Mouse (Mus musculus) embryonic facial prominence, embryonic 10.5 days (tissue): ENCODE data around the gene Il33. TPM values are rescaled to one million over a fixed set of nuclear protein-coding genes. Genes with fewer than 3 reads are reported as not detected.
A peak's percentile ranks its signal among the peaks of the same experiment; 100 is the strongest.
"Not testable (repeated sequence)": the region's sequence is repeated elsewhere in the genome, so short reads cannot be mapped to it uniquely, and the experiment has no call there.

Source experiments
- DNase-seq: peaks from one replicate; pipeline ENCODE4 v3.0.0-alpha.2; 2017; ENCODE audit warnings: low spot score
- H3K27ac ChIP-seq: fragments of 300-500 bp; sonication (generic); replicated peaks from 2 replicates; pipeline ENCODE4 v1.5.1; 2016; ENCODE audit warnings: mild to moderate bottlenecking
- H3K27me3 ChIP-seq: fragments of 300-500 bp; sonication (generic); replicated peaks from 2 replicates; pipeline ENCODE4 v1.6.1; 2016; ENCODE audit warnings: low read depth, mild to moderate bottlenecking; ENCODE audit not compliant: poor library complexity, severe bottlenecking
- H3K36me3 ChIP-seq: fragments of 300-500 bp; sonication (generic); replicated peaks from 2 replicates; pipeline ENCODE4 v1.6.1; 2016; ENCODE audit warnings: mild to moderate bottlenecking, moderate library complexity
- H3K4me1 ChIP-seq: fragments of 300-500 bp; sonication (generic); 2 replicates; pipeline ENCODE4 v1.6.1; 2016
- H3K4me3 ChIP-seq: fragments of 300-500 bp; sonication (generic); 2 replicates; pipeline ENCODE4 v1.5.1; 2016; ENCODE audit warnings: mild to moderate bottlenecking, moderate library complexity
- H3K9me3 ChIP-seq: fragments of 300-500 bp; sonication (generic); 2 replicates; pipeline ENCODE4 v1.6.1; 2016; ENCODE audit warnings: mild to moderate bottlenecking
- WGBS: fragments of 180-500 bp; shearing (Covaris S2); methylation state at CpG from one replicate; pipeline ENCODE4 v1.1.7; 2016; 5-methylcytosine and 5-hydroxymethylcytosine counted together
- polyA plus RNA-seq: library from polyadenylated mRNA; unstranded; fragments of >200 nt; fragmentation: Nextera tagmentation; extraction: Ambion mirVana; gene quantifications from 2 replicates; pipeline ENCODE4 v1.2.1, GENCODE M21; 2016

The Il33 gene
- polyA plus RNA-seq, 1 experiment from 2014 or later, result 0.27 TPM

- WGBS, result 89% methylated on average over 5 of the region's 5 CpGs
- no peak overlapping the region for H3K4me3 ChIP-seq
- H3K9me3 ChIP-seq, result no peaks in the 10 kb centered on the region
- H3K27me3 ChIP-seq, result 0 out of 2 replicates have a peak, but pooled peaks cover 2% of the 10 kb centered on the region
- H3K27ac ChIP-seq, result no peak overlapping the region
- no peaks in the 10 kb centered on the region for H3K36me3 ChIP-seq
- peaks cover 27% of the 10 kb centered on the region for H3K4me1 ChIP-seq
- DNase-seq, result no peak
Observed at GRCm38 (mm10) chr19:29944426-29944825, 19.5 kb downstream of the Il33 start.

- not testable (repeated sequence) for DNase-seq, H3K27ac ChIP-seq, H3K27me3 ChIP-seq, H3K4me3 ChIP-seq, H3K36me3 ChIP-seq, H3K9me3 ChIP-seq
- WGBS, result 69% methylated on average over 4 of the region's 4 CpGs
- H3K4me1 ChIP-seq, result peaks cover 27% of the 10 kb centered on the region
Observed at GRCm38 (mm10) chr19:29944935-29945334, 20.0 kb downstream of the Il33 start.

- no peak overlapping the region for H3K27ac ChIP-seq
Observed at GRCm38 (mm10) chr19:29945557-29946422, 20.9 kb downstream of the Il33 start.

GRCm38 (mm10) chr19:29946423-29946716 is 21.5 kb downstream of the Il33 start:
- Histone ChIP-seq H3K4me3 (no peak overlapping the region), H3K36me3 (no peaks in the 10 kb centered on the region), H3K27me3 (0 out of 2 replicates have a peak, but pooled peaks cover 4% of the 10 kb centered on the region), H3K27ac (no peak overlapping the region), H3K9me3 (no peaks in the 10 kb centered on the region), H3K4me1 (peaks cover 22% of the 10 kb centered on the region)
- no peak for DNase-seq

More at GRCm38 (mm10) chr19:29945557-29946422, 20.9 kb downstream of the Il33 start:
- Histone ChIP-seq H3K9me3 (no peaks in the 10 kb centered on the region), H3K4me3 (no peak overlapping the region), H3K36me3 (no peaks in the 10 kb centered on the region), H3K27me3 (0 out of 2 replicates have a peak, but pooled peaks cover 4% of the 10 kb centered on the region), H3K4me1 (peaks cover 22% of the 10 kb centered on the region)
- WGBS, result 21% methylated on average over 11 of the region's 11 CpGs
- no peak for DNase-seq

DNA sequence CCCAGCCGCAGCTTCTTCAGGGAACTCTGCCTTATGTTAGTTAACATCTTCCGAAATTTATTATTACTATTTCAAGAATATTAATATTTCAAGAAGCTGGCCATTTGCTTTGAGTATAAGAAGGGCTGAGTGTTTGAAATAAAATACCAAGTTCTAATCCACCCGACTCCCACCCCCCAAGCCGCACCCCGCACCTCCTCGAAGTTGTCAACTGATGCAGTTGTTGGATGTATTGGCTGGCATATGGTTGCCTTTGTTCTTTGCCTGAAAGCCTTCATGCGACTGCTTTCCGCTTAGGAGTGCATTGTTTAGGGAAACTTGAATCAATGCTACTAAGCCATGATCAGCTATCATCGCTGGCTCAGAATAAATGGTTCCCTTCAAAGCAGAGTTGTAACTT is 22.1 kb downstream of the Il33 start:
- no peak overlapping the region for H3K27ac ChIP-seq

GRCm38 (mm10) chr19:29947891-29948801 is 23.2 kb downstream of the Il33 start:
- no peaks in the 10 kb centered on the region for H3K9me3 ChIP-seq
- peak; percentile 84 for DNase-seq
- peaks cover 22% of the 10 kb centered on the region for H3K4me1 ChIP-seq
- no peaks in the 10 kb centered on the region for H3K36me3 ChIP-seq
- H3K4me3 ChIP-seq, result peak overlapping the region; percentile 59
- 0 out of 2 replicates have a peak, but pooled peaks cover 4% of the 10 kb centered on the region for H3K27me3 ChIP-seq
- peak overlapping the region; percentile 74 for H3K27ac ChIP-seq
- WGBS, result 24% methylated on average over 25 of the region's 25 CpGs

More for the DNA sequence above, 22.1 kb downstream of the Il33 start:
- Histone ChIP-seq H3K4me1 (peaks cover 22% of the 10 kb centered on the region), H3K4me3 (no peak overlapping the region), H3K36me3 (no peaks in the 10 kb centered on the region), H3K9me3 (no peaks in the 10 kb centered on the region), H3K27me3 (0 out of 2 replicates have a peak, but pooled peaks cover 4% of the 10 kb centered on the region)
- 89% methylated on average over 9 of the region's 9 CpGs for WGBS
- no peak for DNase-seq

DNA sequence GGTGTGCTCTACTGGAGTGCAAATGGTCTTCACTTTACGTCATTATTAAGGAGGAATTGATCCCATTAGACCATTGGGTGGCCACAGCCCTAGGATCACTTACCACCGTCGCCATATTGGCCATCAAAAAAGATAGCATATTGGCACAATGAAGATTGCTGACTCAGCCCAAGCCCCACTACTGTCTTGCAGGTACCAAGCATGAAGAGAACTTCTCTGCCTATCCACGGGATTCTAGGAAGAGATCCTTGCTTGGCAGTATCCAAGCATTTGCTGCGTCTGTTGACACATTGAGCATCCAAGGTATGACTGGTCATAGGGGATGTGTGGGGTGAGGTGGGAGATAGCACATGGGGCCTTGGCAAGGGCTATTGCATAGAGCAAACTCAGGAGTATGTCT is 27.6 kb downstream of the Il33 start:
- Histone ChIP-seq H3K4me1 (peaks cover 11% of the 10 kb centered on the region), H3K27me3 (0 out of 2 replicates have a peak, but pooled peaks cover 4% of the 10 kb centered on the region), H3K36me3 (no peaks in the 10 kb centered on the region), H3K4me3 (no peak overlapping the region), H3K9me3 (no peaks in the 10 kb centered on the region), H3K27ac (no peak overlapping the region)
- DNase-seq, result no peak
- 86% methylated on average over 5 of the region's 5 CpGs for WGBS

- Histone ChIP-seq H3K27ac (no peak overlapping the region), H3K36me3 (no peaks in the 10 kb centered on the region), H3K27me3 (0 out of 2 replicates have a peak, but pooled peaks cover 4% of the 10 kb centered on the region), H3K4me3 (no peak overlapping the region), H3K4me1 (peaks cover 2% of the 10 kb centered on the region; the same call in 1 of the 2 replicates), H3K9me3 (no peaks in the 10 kb centered on the region)
- DNase-seq, result no peak
- WGBS, result 92% methylated on average over 3 of the region's 3 CpGs
Observed at GRCm38 (mm10) chr19:29953833-29954232, 28.9 kb downstream of the Il33 start.

DNA sequence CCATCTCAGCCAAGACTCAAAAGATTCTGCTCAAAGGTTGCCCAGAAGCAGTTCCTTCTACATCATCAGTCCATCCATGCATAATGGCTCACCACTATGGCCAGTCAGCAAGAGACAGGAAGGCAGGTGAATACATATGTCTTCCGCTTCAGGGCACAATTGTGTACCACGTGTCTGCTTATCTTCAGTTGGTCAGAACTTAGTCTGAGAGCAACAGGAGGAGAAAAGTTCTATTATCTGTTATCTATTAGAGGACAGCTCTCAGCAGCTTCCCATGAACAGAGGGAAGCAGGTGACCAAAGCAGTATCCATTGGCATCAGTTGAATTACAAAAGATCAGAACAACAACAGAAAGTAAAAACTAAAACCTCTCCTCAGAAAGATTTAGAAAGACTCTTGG is 30.5 kb downstream of the Il33 start:
- Histone ChIP-seq H3K36me3 (no peaks in the 10 kb centered on the region), H3K9me3 (no peaks in the 10 kb centered on the region), H3K4me3 (no peak overlapping the region), H3K27ac (no peak overlapping the region), H3K27me3 (no peaks in the 10 kb centered on the region), H3K4me1 (no peaks in the 10 kb centered on the region)
- WGBS, result 85% methylated on average over 2 of the region's 2 CpGs
- DNase-seq, result no peak

DNA sequence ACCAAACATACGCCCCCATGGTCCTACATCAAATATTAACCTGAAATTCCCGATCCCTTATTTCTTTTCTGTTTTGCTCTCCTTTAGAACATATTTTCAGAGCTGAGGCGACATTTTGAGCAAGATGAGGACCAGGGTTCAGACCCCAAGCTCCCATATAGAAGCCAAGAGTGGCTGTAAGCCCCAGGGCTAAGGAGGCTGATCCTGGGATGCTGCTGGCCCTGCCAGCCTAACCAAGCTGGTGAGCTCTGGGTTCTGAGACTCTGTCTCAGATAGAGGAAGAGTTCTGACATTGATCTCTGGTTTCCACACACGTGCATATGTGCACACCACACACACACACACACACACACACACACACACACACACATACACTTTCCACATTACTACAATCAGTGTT is 36.0 kb downstream of the Il33 start:
- peaks cover 4% of the 10 kb centered on the region; the same call in 1 of the 2 replicates for H3K9me3 ChIP-seq
- DNase-seq, result no peak
- WGBS, result 82% methylated on average over 4 of the region's 4 CpGs

DNA sequence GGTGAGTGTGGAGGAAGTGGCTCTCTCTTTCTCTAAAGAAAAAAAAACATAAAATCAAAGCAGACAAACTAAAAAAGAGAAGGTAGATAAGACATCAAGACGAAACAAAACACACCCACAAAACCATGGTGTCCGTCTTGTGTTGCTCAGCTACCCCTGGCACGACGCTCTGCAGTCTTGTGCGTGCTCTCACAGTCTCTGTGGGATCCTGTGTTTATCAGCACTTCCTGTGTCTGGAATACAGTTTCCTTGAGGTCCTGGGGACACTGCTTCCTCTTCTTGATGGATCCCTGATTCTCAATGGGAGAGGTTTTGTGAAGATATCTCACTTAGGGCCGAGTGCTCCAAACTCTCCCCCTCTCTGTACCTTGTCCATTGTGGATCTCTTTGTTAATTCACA is 36.9 kb downstream of the Il33 start:
- Histone ChIP-seq H3K4me3 (no peak overlapping the region), H3K27me3 (no peaks in the 10 kb centered on the region), H3K27ac (no peak overlapping the region), H3K36me3 (no peaks in the 10 kb centered on the region), H3K4me1 (no peaks in the 10 kb centered on the region), H3K9me3 (peaks cover 8% of the 10 kb centered on the region)
- DNase-seq, result no peak
- WGBS, result 84% methylated on average over 6 of the region's 6 CpGs

More for the DNA sequence above, 36.0 kb downstream of the Il33 start:
- no peaks in the 10 kb centered on the region for H3K27me3 ChIP-seq
- no peaks in the 10 kb centered on the region for H3K4me1 ChIP-seq
- no peak overlapping the region for H3K4me3 ChIP-seq
- H3K27ac ChIP-seq, result no peak overlapping the region
- no peaks in the 10 kb centered on the region for H3K36me3 ChIP-seq

GRCm38 (mm10) chr19:29963598-29964092 is 38.7 kb downstream of the Il33 start:
- WGBS, result 80% methylated on average over 2 of the region's 2 CpGs
- no peak for DNase-seq

More at GRCm38 (mm10) chr19:29963598-29964092, 38.7 kb downstream of the Il33 start:
- H3K36me3 ChIP-seq, result no peaks in the 10 kb centered on the region
- H3K27ac ChIP-seq, result no peak overlapping the region
- H3K4me3 ChIP-seq, result no peak overlapping the region
- H3K4me1 ChIP-seq, result no peaks in the 10 kb centered on the region
- no peaks in the 10 kb centered on the region for H3K27me3 ChIP-seq
- peaks cover 9% of the 10 kb centered on the region for H3K9me3 ChIP-seq
